Mouse (Mus musculus): Measurements from ENCODE around the gene Appl1.

Appl1 gene

DNA sequence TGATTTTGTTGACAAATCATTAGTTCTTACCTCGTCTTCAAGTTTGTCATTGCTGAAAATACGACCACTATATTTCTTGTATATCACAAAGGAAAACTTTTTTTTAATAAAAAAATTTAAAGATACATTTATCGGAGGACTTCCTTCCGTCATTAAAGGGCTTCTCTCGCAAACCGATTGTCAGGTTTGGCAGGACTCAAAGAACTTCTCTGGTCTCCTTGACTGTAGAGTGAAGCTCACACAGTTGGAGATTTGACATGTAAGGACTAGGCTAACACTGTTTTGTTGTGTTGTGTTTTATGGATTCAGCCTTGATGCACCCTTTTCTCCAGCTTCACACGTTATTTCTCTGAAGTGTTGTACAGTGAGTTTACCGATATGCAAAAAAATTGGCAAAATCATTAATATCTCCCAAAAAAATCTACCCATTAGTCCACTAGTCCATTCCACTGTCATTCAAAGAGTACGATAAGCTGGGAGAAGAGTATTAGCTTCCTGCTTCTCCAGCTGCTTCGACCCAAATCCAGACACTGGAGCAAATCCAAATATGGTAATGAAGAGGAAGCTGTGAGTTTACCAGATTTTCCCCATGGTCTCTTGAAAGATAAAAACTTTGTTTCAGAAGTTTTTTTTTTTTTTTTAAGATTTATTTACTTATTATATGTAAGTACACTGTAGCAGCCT, at the start of gene Appl1:
Gene Appl1 (minus strand): TSS at position 127 of the 684 bp plus-strand sequence.
- no peak for DNase-seq

GRCm38 (mm10) chr14:27019850-27020249, 48.8 kb upstream of the Appl1 start:
- DNase-seq = peak; percentile 42

- no peak for DNase-seq
These were observed 46.9 kb upstream of the Appl1 start for GRCm38 (mm10) chr14:27017936-27018335.

DNA sequence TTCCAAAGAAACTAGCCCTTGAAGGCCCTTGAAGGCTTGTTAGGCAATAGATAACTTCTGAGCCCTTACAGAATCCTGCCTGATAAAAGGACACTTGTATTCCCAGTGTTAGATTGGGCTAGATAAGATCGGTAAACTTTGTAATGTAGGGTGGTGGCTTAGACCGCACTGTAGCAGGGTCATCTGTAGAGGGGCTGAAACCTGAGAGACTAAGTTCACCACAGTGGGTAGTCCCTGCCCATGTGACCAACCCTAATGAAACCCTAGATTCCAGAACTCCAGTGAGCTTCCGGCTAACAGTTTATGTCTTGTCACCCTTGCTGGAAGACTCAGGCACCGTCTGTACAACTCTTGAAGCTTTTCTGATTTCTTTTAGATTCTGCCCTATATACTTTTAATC, 42.6 kb upstream of the Appl1 start:
- DNase-seq = no peak

- DNase-seq = no peak
These were observed 40.5 kb upstream of the Appl1 start for GRCm38 (mm10) chr14:27011561-27011960.

GRCm38 (mm10) chr14:27005937-27006336, 34.9 kb upstream of the Appl1 start:
- no peak for DNase-seq

DNA sequence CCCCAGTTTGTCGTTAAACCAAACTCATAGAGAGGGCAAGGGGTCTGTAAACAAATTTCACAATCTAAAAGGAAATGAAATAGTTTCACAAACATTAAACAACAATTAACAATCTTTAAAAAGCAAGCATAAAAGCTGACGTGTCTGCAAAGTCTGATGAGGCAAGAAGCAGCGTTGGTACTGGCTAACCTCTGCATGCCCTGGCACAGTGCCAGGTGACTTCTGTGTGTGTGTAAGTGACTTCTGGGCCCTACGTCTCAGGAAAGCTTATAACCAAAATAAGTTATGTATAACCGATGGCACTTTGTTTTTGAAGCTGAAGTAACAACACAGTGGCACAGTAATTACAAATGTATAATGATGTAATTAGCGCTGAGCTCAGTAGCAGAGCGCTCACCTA, 33.9 kb upstream of the Appl1 start:
- no peak for DNase-seq

DNA sequence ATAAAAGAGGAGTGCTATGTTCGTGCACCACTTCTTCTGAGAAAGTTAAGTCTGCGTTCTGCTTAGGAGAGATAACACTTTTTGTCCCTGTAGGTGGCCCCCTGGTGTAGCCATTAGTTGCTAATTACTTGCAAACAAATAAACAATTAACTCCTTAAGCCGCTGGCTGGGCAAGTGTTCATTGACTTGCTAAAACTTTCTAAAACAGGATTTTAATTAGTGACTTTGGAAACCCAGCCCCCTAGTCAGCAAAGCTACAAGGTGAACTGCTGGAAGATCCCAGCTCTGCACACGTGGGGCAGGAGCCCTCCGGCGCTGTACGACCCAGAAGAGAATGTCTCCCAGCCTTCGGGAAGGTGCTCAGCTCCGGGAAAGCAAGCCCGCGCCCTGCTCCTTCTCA, 29.4 kb upstream of the Appl1 start:
- DNase-seq = peak; percentile 9

DNA sequence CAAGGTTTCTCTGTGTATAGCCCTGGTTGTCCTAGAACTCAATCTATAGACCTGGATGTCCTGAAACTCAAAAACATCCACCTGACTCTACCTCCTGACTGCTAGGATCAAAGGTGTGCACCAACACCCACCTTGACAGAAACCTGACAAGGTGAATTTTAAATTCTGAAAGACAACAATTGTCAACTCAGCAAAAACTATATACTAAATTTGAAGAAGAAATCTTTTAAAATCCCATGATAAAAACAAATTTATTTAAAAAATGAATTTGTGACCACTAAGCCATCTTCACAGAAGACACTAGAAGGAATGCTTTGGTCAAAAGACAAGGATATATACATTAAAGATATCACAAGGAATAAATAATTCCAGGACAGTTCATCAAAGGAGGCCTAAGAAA, 25.2 kb upstream of the Appl1 start:
- DNase-seq = no peak

DNA sequence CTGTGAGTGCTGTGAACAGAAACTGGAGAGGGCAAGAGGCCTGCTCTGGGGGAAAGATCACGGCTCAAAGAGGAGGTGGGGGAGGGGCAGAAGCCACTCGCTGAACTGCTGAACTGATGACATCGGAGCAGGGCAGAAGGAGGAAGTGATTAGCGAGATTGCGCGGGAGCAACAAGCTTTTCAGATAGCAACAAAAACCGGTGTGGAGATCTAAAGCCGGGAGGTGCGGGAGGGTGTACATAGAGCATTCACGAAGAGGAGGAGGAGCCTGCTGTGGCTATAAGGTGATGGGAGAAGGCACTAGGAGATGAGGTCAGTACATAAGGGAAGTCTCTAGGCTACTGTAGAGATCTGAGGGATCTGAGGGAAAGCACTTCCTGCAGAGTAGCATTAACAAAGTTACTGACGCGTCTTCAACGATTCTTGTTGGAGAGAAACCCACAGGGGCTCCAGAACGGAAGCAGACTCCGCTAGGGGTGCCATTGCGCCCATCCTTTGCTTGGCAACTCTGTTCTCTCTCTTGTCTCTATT, 23.2 kb upstream of the Appl1 start, which contains the start of gene Hesx1:
Gene Hesx1 (plus strand): TSS at position 206 of the 531 bp plus-strand sequence.
- peak; percentile 35 for DNase-seq

GRCm38 (mm10) chr14:26993427-26993826, 22.4 kb upstream of the Appl1 start:
- no peak for DNase-seq

DNA sequence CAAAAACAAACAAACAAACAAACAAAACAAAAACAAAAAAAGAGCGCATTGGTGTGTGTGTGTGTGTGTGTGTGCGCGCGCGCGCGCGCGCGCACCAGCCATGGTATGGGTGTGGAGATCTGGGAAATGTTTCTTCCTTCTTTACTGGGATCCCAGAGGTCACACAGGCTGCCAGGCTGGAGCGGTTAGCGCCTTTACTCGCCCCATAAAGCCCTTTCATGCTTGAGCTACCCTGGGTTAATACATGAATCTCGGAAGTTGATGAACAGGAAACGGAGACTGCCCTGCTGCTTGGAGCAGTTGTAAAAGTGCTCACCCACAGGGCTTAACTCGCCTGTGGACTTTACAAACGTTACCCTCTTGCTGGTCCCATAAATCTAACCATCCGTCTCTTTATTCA, 20.6 kb upstream of the Appl1 start:
- peak; percentile 21 for DNase-seq

DNA sequence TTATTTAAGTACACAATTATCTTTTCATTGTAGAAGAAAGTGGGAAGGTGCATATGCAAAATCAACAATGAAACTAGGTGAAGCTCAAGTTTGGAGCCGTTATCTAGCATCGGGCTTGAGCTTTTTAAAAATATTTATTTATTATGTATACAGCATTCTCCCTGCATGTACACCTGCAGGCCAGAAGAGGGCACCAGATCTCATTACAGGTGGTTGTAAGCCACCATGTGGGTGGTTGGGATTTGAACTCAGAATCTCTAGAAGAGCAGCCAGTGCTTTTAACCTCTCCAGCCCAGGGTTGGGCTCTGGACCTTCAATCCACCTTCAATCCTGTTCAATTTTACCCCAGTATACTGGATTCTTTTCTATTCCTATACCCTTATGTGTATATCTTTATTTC, 17.7 kb upstream of the Appl1 start:
- no peak for DNase-seq

GRCm38 (mm10) chr14:26982150-26982530, 11.1 kb upstream of the Appl1 start:
- no peak for DNase-seq

GRCm38 (mm10) chr14:26981494-26982149, 10.6 kb upstream of the Appl1 start:
- DNase-seq = peak; percentile 25

GRCm38 (mm10) chr14:26981021-26981420, 10.0 kb upstream of the Appl1 start:
- no peak for DNase-seq

DNA sequence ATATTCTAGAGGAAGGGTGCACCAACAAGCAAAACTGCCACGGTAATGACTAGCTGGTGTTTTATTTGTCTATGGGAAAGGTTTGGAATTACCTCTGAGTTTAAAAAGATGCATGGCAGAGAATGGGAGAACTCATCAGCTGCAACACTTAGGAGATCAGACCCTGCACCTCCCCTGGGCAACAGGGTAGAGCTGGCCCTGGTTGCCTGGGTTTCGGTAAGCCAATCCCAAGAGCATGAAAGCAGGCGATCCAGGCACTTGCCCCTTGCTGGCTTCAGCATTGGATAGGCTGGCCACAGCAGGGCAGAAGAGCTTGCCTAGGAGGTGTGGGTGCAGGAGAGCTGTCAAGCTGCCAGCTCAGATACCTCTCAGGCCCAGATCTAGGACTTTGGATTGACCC, 8.8 kb upstream of the Appl1 start:
- no peak for DNase-seq

- no peak for DNase-seq
These were observed 6.5 kb upstream of the Appl1 start for GRCm38 (mm10) chr14:26977500-26977899.

GRCm38 (mm10) chr14:26976212-26976611, 5.2 kb upstream of the Appl1 start:
- DNase-seq = no peak

- DNase-seq = no peak
These were observed 4.5 kb upstream of the Appl1 start for GRCm38 (mm10) chr14:26975490-26975889.

DNA sequence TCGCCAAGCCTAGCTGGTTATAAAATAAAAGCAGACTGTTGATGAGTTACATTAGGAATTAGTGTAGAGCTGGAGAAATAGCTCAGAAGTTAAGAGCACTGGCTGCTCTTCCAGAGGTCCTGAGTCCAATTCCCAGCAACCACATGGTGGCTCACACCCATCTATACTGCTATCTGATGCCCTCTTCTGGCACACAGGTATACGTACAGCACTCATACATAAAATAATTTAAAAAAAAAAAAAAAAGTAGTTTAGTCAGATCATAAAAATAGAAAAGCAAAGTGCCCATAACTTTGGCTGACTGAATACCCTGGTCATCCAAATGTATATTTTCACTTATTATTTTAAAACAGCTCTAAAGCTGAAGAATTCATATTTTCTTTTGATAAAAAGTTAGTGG, 2.1 kb upstream of the Appl1 start:
- no peak for DNase-seq

DNA sequence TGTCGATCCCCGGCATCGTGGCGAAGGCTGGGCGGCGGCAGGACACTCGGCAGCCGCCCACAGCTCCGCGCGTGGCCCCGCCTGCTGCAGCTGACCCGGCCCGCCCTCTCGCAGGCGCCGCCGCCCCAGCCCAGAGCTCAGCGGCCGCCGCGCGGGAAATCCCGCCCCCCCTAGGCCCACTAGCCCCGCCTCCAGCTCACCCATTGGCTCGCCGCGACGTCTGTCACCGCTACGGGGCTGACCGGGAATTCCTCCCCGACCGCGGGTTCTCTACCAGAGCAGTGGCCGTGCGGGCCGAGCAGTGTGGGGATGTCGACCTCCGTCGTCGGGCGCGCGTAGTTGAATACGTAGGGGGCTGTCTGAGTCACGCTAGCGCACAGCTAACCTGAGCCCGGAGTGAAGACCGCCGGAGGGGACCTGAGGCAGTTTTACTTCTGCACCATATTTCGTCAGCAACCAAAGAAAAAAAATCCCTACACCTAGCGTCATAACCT, 546 bp downstream of the Appl1 start:
- peak; percentile 92 for DNase-seq

GRCm38 (mm10) chr14:26969856-26970407, 1.1 kb downstream of the Appl1 start:
- no peak for DNase-seq

GRCm38 (mm10) chr14:26969164-26969563, 1.9 kb downstream of the Appl1 start:
- no peak for DNase-seq

Data from kidney, adult 11 months (tissue).